Mouse (Mus musculus) myocyte (in vitro differentiated cells): ENCODE measurements at regions not wholly inside any gene's neighbourhood (a gene's known extent, or its start where the extent isn't known, plus 50 kb on each side); places are given as distances from the start of the nearest gene placed in this dataset.

Source experiments
- H3K27me3 ChIP-seq: one replicate; pipeline ENCODE4 v1.6.1; 2011; ENCODE audit not compliant: control insufficient read depth, insufficient read depth, insufficient read length
- H3K36me3 ChIP-seq: one replicate; pipeline ENCODE4 v1.6.1; 2011; ENCODE audit not compliant: control insufficient read depth, insufficient read depth
- H3K4me2 ChIP-seq: one replicate; pipeline ENCODE4 v1.6.1; 2011; ENCODE audit warnings: low read depth, control low read depth
- H3K4me3 ChIP-seq: one replicate; pipeline ENCODE4 v1.5.1; 2011; ENCODE audit warnings: mild to moderate bottlenecking, control low read depth, moderate library complexity
- H3K79me2 ChIP-seq: one replicate; pipeline ENCODE4 v1.6.1; 2011; ENCODE audit not compliant: control insufficient read depth, insufficient read depth
- H3ac ChIP-seq: one replicate; pipeline ENCODE4 v1.6.1; 2011; ENCODE audit not compliant: control insufficient read depth, insufficient read length
- CEBPB ChIP-seq: IDR thresholded peaks from 2 replicates; pipeline ENCODE4 v1.6.1; 2011; ENCODE audit warnings: mild to moderate bottlenecking, moderate library complexity; ENCODE audit not compliant: poor library complexity, insufficient read depth, severe bottlenecking
- E2F4 ChIP-seq: IDR thresholded peaks from one replicate; pipeline ENCODE4 v1.6.1; 2011; ENCODE audit warnings: mild to moderate bottlenecking, control low read depth, moderate library complexity; ENCODE audit not compliant: insufficient read depth
- MAX ChIP-seq: IDR thresholded peaks from one replicate; pipeline ENCODE4 v1.6.1; 2011; ENCODE audit warnings: low read depth, mild to moderate bottlenecking, control low read depth
- MYOD1 ChIP-seq, 3 experiments: IDR thresholded peaks; one replicate each; pipeline ENCODE4 v1.6.1; 2011; ENCODE audit warnings: control low read depth in 2 of 3, low read depth in 2 of 3, mild to moderate bottlenecking in 2 of 3, moderate library complexity in 1 of 3; ENCODE audit not compliant: insufficient read length in 2 of 3, control insufficient read depth in 1 of 3
- MYOG ChIP-seq, 3 experiments: IDR thresholded peaks; one replicate each; pipeline ENCODE4 v1.6.1; 2011; ENCODE audit warnings: control low read depth in 2 of 3, low read depth in 2 of 3, mild to moderate bottlenecking in 2 of 3; ENCODE audit not compliant: insufficient read length in 2 of 3, control insufficient read depth in 1 of 3, insufficient read depth in 1 of 3
- POLR2A ChIP-seq: IDR thresholded peaks from one replicate; pipeline ENCODE4 v1.6.1; 2011; ENCODE audit warnings: low read depth, mild to moderate bottlenecking, control low read depth, moderate library complexity; ENCODE audit not compliant: insufficient read length
- POLR2AphosphoS2 ChIP-seq: IDR thresholded peaks from one replicate; pipeline ENCODE4 v1.6.1; 2011; ENCODE audit warnings: low read depth, control low read depth; ENCODE audit not compliant: insufficient read length
- REST ChIP-seq: IDR thresholded peaks from one replicate; pipeline ENCODE4 v1.6.1; 2011; ENCODE audit warnings: mild to moderate bottlenecking, control low read depth, moderate library complexity; ENCODE audit not compliant: insufficient read depth, insufficient read length
- SRF ChIP-seq: IDR thresholded peaks from one replicate; pipeline ENCODE4 v1.6.1; 2011; ENCODE audit warnings: low read depth; ENCODE audit not compliant: control insufficient read depth, insufficient read length
- TCF12 ChIP-seq: IDR thresholded peaks from one replicate; pipeline ENCODE4 v1.6.1; 2011; ENCODE audit warnings: mild to moderate bottlenecking, control low read depth; ENCODE audit not compliant: poor library complexity, insufficient read depth, severe bottlenecking
- TCF3 ChIP-seq: IDR thresholded peaks from one replicate; pipeline ENCODE4 v1.6.1; 2011; ENCODE audit warnings: low read depth, control low read depth; ENCODE audit not compliant: insufficient read length
- USF1 ChIP-seq: IDR thresholded peaks from one replicate; pipeline ENCODE4 v1.6.1; 2011; ENCODE audit warnings: low read depth, mild to moderate bottlenecking, control low read depth, moderate library complexity

GRCm38 (mm10) chr1:186508358-186508757 lies 197.4 kb downstream of the Tgfb2 start:
- Histone ChIP-seq H3K4me3 (no peak overlapping the region), H3ac (no peak overlapping the region), H3K27me3 (no peaks in the 10 kb centered on the region), H3K4me2 (no peak overlapping the region), H3K36me3 (no peaks in the 10 kb centered on the region), H3K79me2 (no peaks in the 10 kb centered on the region)
- TF ChIP-seq MAX (no peak), POLR2AphosphoS2 (no peak), E2F4 (no peak), TCF3 (no peak), USF1 (no peak), MYOG (IDR thresholded peaks at IDR 0.05; ENCODE audit: control insufficient read depth in 1 of 3, insufficient read depth in 1 of 3, insufficient read length in 2 of 3, low read depth in 2 of 3) (no peak), TCF12 (no peak), POLR2A (no peak), MYOD1 (IDR thresholded peaks at IDR 0.05; ENCODE audit: control insufficient read depth in 1 of 3, insufficient read length in 2 of 3, low read depth in 2 of 3) (no peak)

GRCm38 (mm10) chr1:186507956-186508355 lies 197.8 kb downstream of the Tgfb2 start:
- TF ChIP-seq TCF12 (no peak), CEBPB (no peak), POLR2A (no peak), MYOD1 (IDR thresholded peaks at IDR 0.05; ENCODE audit: control insufficient read depth in 1 of 3, insufficient read length in 2 of 3, low read depth in 2 of 3) (no peak), MYOG (IDR thresholded peaks at IDR 0.05; ENCODE audit: control insufficient read depth in 1 of 3, insufficient read depth in 1 of 3, insufficient read length in 2 of 3, low read depth in 2 of 3) (no peak)
- no peak overlapping the region for H3K4me3 ChIP-seq
- H3K4me2 ChIP-seq, result no peak overlapping the region
- no peaks in the 10 kb centered on the region for H3K36me3 ChIP-seq
- H3ac ChIP-seq, result no peak overlapping the region
- H3K27me3 ChIP-seq, result no peaks in the 10 kb centered on the region
- no peaks in the 10 kb centered on the region for H3K79me2 ChIP-seq

GRCm38 (mm10) chr1:186506517-186506916 lies 199.3 kb downstream of the Tgfb2 start:
- H3K79me2 ChIP-seq, result no peaks in the 10 kb centered on the region
- no peaks in the 10 kb centered on the region for H3K27me3 ChIP-seq
- no peak overlapping the region for H3K4me2 ChIP-seq
- H3K36me3 ChIP-seq, result no peaks in the 10 kb centered on the region
- no peak overlapping the region for H3K4me3 ChIP-seq
- no peak for TF ChIP-seq USF1
- no peak overlapping the region for H3ac ChIP-seq

- TF ChIP-seq MYOD1 (IDR thresholded peaks at IDR 0.05; ENCODE audit: control insufficient read depth in 1 of 3, insufficient read length in 2 of 3, low read depth in 2 of 3), result no peak
- TF ChIP-seq POLR2AphosphoS2, result no peak
- no peak for TF ChIP-seq MAX
- no peak for TF ChIP-seq CEBPB
- no peak for TF ChIP-seq SRF
- TF ChIP-seq POLR2A, result no peak
- no peak for TF ChIP-seq USF1
- TF ChIP-seq REST, result no peak
- TF ChIP-seq MYOG (IDR thresholded peaks at IDR 0.05; ENCODE audit: control insufficient read depth in 1 of 3, insufficient read depth in 1 of 3, insufficient read length in 2 of 3, low read depth in 2 of 3), result no peak
- TF ChIP-seq TCF3, result no peak
- TF ChIP-seq TCF12, result no peak
- no peak for TF ChIP-seq E2F4
- no peak overlapping the region for H3ac ChIP-seq
- no peak overlapping the region for H3K4me2 ChIP-seq
- H3K36me3 ChIP-seq, result no peaks in the 10 kb centered on the region
- no peaks in the 10 kb centered on the region for H3K79me2 ChIP-seq
- H3K4me3 ChIP-seq, result no peak overlapping the region
- H3K27me3 ChIP-seq, result no peaks in the 10 kb centered on the region
These were observed 199.9 kb downstream of the Tgfb2 start for GRCm38 (mm10) chr1:186505912-186506311.

GRCm38 (mm10) chr1:186505051-186505711 lies 200.6 kb downstream of the Tgfb2 start:
- no peak for TF ChIP-seq TCF12
- no peak for TF ChIP-seq MYOG (IDR thresholded peaks at IDR 0.05; ENCODE audit: control insufficient read depth in 1 of 3, insufficient read depth in 1 of 3, insufficient read length in 2 of 3, low read depth in 2 of 3)
- TF ChIP-seq USF1, result no peak
- TF ChIP-seq REST, result no peak
- no peak for TF ChIP-seq E2F4
- TF ChIP-seq SRF, result no peak
- no peak for TF ChIP-seq POLR2A
- TF ChIP-seq CEBPB, result no peak
- TF ChIP-seq POLR2AphosphoS2, result no peak
- TF ChIP-seq MAX, result no peak
- TF ChIP-seq TCF3, result no peak
- no peak for TF ChIP-seq MYOD1 (IDR thresholded peaks at IDR 0.05; ENCODE audit: control insufficient read depth in 1 of 3, insufficient read length in 2 of 3, low read depth in 2 of 3)

More at GRCm38 (mm10) chr1:186505051-186505711, 200.6 kb downstream of the Tgfb2 start:
- Histone ChIP-seq H3K27me3 (no peaks in the 10 kb centered on the region), H3K36me3 (no peaks in the 10 kb centered on the region), H3K4me2 (no peak overlapping the region), H3K4me3 (no peak overlapping the region), H3ac (no peak overlapping the region), H3K79me2 (no peaks in the 10 kb centered on the region)
